Mouse (Mus musculus) ES-E14 (cell line): Measurements from ENCODE around the gene Eif4a3.

Source experiments
- CHD2 ChIP-seq: IDR thresholded peaks from 2 replicates; pipeline ENCODE4 v1.6.1; 2014; ENCODE audit warnings: mild to moderate bottlenecking, low read depth, low read length, inconsistent platforms
- HCFC1 ChIP-seq: IDR thresholded peaks from 2 replicates; pipeline ENCODE4 v1.6.1; 2012; ENCODE audit warnings: low read length, inconsistent platforms, borderline replicate concordance; ENCODE audit not compliant: insufficient read depth
- MAFK ChIP-seq: IDR thresholded peaks from 2 replicates; pipeline ENCODE4 v1.6.1; 2014; ENCODE audit warnings: mild to moderate bottlenecking, low read depth, low read length, inconsistent platforms; ENCODE audit not compliant: insufficient read depth
- ZNF384 ChIP-seq: IDR thresholded peaks from 2 replicates; pipeline ENCODE4 v1.6.1; 2012; ENCODE audit warnings: low read depth, low read length, inconsistent platforms

- TF ChIP-seq CHD2 (no peak), HCFC1 (no peak), ZNF384 (no peak), MAFK (no peak)
Observed at GRCm38 (mm10) chr11:119300246-119300935, 502 bp upstream of the Eif4a3 start.
